Mouse (Mus musculus) liver, adult 2 months (tissue): ENCODE measurements at regions not wholly inside any gene's neighbourhood (a gene's known extent, or its start where the extent isn't known, plus 50 kb on each side); places are given as distances from the start of the nearest gene placed in this dataset.

ENCODE experiments used
- CTCF ChIP-seq: fragments of 200-500 bp; IDR thresholded peaks from 2 replicates; pipeline ENCODE4 v1.5.1; 2011; ENCODE audit warnings: low read depth, low read length, control low read depth
- POLR2A ChIP-seq: fragments of 200-500 bp; IDR thresholded peaks from 2 replicates; pipeline ENCODE4 v1.6.1; 2011; ENCODE audit warnings: low read length, control low read depth; ENCODE audit not compliant: insufficient read depth; ENCODE audit errors: extremely low read depth

- TF ChIP-seq CTCF: no peak
- no peak for TF ChIP-seq POLR2A
Measured at GRCm38 (mm10) chr15:28113491-28113890, 87.8 kb upstream of the Trio start.
